Mouse (Mus musculus) megakaryocyte, embryonic 14.5 days (primary cell): Measurements from ENCODE around the gene Olfr1490.
"Not testable (repeated sequence)": the region's sequence is repeated elsewhere in the genome, so short reads cannot be mapped to it uniquely, and the experiment has no call there.

Experiments used
- FLI1 ChIP-seq: IDR thresholded peaks from 2 replicates; pipeline ENCODE4 v1.6.1; 2012; ENCODE audit warnings: low read length, inconsistent platforms, mixed read lengths
- GATA1 ChIP-seq: IDR thresholded peaks from 3 replicates; pipeline ENCODE4 v1.6.1; 2012; ENCODE audit warnings: mixed read lengths, low read length, inconsistent platforms, borderline replicate concordance

DNA sequence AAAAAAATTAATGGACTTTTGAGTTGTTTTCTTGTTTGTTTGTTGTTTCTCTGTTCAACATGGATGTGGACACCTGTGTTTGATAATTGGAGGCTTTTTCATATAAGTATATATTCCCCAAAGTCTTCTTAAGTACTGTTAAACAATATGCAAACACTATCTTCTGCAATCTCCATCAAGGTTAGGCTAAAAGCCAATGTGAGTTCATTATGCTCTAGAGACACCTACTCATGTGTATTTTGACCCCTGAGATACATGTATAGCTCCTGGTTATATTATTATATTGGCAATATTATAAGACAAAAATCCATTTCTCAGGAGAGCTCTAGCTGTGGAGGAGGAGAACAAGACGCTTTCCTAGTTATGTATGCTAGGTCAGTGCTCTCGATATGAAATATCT is 33.8 kb upstream of the Olfr1490 start, which contains the start of gene Olfr1487:
- TF ChIP-seq GATA1, FLI1: not testable (repeated sequence)
